Mouse (Mus musculus) right cerebral cortex, postnatal 36 days (tissue): ENCODE measurements around the gene Mef2a.
A peak's percentile ranks its signal among the peaks of the same experiment; 100 is the strongest.

Experiments used
- DNase-seq, 2 experiments: peaks; one replicate each; pipeline ENCODE4 v3.0.0; 2022; ENCODE audit warnings: low spot score in 2 of 2, mixed read lengths in 1 of 2

Gene Mef2a

DNA sequence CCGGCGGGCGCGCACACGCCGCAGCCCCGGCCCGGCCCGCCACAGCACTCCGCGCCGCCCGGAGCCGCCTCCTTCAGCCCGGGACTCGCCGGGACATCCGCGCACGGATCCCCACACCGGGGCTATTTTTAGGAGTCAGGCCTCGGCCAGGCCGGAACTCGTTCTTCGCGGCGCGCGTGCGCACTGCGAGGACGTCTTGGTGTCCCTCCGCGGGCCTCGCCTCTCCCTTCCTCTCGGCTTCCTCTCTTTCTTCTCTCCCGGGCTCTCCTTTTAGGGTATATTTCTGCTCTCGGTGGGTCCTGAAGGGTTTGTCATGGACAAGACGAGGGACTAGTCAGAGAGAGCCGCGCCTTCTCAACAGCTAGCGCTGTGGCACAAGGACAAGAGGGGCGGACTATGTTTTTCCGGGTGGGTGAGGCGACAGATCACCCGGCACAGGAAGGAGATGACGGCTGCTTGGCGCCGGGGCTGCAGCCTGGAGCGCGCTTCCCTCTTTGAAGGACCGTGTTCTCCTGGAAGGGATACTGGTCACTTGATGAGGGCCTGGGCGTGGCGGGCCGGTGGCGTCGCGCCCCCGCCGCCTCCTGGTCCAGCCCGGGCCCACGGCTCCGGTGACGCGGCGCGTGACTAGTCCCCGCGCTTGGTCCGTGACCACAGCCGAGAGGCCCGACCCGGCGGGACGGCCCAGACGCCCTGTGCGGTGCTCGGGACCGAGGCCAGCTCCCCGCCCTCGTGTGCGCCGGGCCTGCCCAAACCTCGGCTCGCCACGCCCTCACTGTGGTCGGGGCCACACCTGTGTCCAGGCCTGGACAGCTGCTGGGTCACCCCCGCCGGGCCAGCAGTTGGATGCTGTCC is at the start of gene Mef2a:
Gene Mef2a, minus strand, starts transcription at position 130 of the 855 bp plus-strand sequence.
- DNase-seq: peak; percentile 92 to 93

DNA sequence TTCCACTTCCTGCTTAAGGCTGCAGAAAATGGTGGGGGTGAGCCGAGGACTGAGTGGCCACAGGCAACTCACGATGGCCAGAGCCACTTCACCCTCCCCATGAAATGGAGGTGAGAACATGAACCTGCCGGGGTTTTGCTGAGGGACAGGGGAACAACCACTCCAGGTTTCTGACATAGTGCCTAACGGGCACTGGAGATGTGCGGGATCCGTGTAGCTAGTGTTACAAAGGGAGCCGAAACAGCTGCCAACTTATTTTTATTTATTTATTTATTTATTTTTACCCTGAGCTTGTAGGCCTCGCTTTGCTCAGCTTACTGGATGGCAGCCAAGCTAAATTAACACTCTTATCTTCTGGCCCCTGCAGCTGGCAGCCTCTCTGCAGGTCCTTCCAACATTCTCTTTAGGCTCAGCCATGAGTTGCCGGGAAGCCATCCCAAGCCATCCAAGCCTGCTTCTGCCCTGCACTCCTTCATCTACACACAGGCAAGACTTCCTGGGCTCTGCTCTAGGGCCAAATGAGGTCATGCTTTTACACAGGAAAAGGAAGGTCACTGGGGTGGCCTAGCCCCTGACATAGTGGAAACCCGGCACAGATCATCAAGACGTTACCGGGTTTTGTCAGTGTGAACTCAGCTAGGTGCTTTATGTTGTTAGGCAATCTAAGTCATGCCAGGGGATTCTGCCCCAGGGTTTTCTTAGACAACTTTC is 49.0 kb upstream of the Mef2a start:
- no peak for DNase-seq

DNA sequence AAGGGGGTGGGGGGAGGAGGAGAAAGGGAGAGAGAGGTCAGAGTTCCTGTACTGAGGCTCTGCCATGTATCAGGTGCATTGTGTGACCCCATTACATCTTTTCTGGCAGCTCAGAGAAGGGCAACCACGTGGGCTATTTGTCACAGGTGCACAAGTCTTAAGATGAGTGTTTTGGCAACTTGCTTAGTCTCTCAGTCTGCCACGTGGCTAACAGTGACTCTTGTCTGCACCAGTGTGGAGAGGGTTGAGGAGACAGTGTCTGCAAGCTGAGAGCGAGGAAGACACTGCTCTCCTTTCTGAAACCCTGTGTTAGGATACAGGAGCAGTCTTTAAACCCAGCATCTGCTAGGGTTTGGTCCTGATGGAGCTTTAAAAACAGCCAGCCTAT is 48.4 kb upstream of the Mef2a start:
- no peak for DNase-seq

DNA sequence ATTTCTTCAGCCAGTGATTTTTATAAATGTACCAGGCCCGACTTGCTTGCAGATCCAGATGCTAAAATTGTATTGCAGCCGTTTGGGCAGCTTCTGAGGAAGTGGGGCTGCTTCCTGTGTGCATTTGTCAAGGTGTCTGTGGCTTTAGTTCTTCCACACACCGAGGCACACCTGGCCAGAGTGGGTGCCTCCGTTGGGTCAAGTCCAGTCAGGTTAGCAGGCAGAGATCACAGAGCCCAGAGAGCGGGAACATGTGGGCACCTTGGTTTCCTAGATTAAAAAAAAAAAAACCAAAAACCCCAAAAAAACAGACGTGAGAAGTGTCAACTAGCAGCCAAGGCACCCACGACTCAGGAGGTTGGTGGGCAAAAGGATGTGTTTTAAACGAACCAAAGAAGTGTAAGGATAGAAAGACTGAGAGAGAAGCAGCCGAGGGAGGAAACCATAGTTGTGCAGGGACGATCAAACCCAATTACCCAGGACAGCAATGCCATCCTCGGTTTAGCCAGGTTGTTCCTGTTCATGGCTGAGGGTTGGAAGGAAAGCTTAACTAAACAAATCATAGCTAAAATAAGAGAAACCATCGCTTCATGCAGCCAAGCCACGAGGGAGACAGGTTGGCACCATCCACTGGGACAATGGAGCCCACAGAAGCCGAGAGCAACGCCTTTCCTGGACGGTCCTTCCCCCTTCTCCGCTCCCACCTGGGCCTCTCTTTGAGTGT is 47.1 kb upstream of the Mef2a start:
- DNase-seq: no peak

GRCm38 (mm10) chr7:67418122-67418521 is 45.5 kb upstream of the Mef2a start:
- DNase-seq: no peak

- DNase-seq: peak in 1 of 2 experiments; percentile 53
Observed at GRCm38 (mm10) chr7:67414766-67415165, 42.1 kb upstream of the Mef2a start.

GRCm38 (mm10) chr7:67412686-67413085 is 40.0 kb upstream of the Mef2a start:
- peak in 1 of 2 experiments; percentile 48 for DNase-seq

GRCm38 (mm10) chr7:67407019-67407418 is 34.4 kb upstream of the Mef2a start:
- no peak for DNase-seq

DNA sequence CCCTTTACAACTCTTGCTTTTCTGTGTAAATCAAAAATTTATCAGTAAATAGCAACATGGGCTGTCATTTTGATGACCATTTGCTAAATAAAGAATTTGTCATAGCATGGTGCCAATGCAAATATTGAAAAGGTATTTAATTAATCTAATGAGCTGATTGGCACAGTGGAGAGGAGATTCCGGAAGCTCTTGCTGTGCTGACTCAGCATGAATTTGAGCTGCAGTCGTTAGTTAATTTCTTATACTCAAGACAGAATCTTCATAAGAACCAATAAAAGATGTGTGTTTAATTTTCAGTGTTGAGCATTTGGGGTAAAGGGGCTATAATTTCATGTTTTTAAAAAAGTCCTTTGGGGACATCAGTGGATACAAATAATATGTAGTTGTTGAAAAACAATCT is 31.5 kb upstream of the Mef2a start:
- DNase-seq: no peak

GRCm38 (mm10) chr7:67402353-67402752 is 29.7 kb upstream of the Mef2a start:
- no peak for DNase-seq

- DNase-seq: no peak
Observed at GRCm38 (mm10) chr7:67401379-67401778, 28.7 kb upstream of the Mef2a start.

- DNase-seq: no peak
Observed at GRCm38 (mm10) chr7:67390760-67391159, 18.1 kb upstream of the Mef2a start.

- no peak for DNase-seq
Observed at GRCm38 (mm10) chr7:67390095-67390494, 17.4 kb upstream of the Mef2a start.

- no peak for DNase-seq
Observed at GRCm38 (mm10) chr7:67384942-67385872, 12.5 kb upstream of the Mef2a start.

DNA sequence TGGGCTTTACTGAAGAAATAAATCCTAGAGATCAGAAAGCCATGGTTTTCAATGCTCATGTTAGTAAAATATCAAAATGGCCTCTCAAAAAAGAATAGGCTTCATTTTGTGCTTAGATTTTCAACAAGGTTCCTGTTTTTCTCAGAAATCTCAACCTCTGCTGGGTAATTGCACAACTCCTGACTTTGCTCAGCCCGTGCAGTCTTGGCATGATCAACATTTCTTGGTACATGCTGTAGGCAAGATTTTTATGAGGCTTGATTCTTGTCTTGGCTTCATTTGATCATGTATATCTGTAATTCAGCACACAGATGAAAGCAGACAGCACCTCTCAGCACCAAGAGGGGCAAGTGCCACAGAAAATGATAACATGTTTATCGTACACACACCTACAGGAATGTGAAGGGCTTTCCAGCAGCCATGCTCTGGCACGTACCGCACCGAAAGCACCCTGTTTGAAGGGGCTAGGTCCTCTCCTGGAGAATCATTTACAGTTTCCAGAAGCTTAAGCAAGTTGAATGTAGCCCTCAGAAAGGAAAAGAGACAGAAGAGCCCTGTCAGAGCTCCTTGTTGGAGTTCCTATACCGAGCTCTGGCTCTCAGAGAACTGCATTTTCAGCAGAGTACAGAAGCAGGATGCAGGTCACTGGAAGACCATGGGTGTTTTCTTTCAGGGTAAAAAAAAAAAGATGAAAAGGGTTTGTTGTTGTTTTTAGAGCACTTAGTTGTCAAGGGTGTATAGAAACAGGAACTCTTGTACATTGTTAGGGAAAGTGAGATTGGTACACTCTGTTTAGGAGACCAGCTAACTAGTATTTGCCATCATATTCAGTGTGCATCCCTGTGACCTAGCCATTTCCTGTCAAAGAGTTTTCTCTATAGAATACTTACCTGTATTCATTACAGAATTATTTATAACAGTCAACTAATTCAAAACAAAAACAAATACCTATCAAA is 7.8 kb upstream of the Mef2a start:
- no peak for DNase-seq

DNA sequence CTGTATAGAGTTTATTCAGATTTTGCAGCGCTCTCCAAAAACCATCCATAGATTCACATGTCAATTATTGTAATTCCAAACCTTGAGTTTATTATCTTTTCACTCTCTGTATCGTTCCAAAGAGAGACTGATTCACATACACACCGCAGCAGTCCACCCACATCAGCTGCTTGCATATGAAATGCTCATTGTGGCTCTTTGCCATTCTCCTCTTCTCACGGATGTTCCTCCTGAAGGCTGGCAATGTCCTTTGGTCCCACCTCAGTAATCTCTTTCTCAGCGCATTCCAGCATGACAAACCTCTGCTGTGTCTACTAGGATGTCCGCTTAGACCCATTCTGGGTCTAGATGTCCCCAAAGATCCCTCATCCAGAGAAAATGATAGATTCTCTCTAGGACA is 4.1 kb upstream of the Mef2a start:
- DNase-seq: no peak

- DNase-seq: no peak
Observed at GRCm38 (mm10) chr7:67373975-67374374, 1.3 kb upstream of the Mef2a start.

- no peak for DNase-seq
Observed at GRCm38 (mm10) chr7:67373584-67373960, 914 bp upstream of the Mef2a start.

GRCm38 (mm10) chr7:67371891-67372672 is 576 bp downstream of the Mef2a start:
- no peak for DNase-seq
